Mouse (Mus musculus): ENCODE data around the gene Ift43. TPM values are rescaled to one million over a fixed set of nuclear protein-coding genes. Genes with fewer than 3 reads are reported as not detected.

The Ift43 gene
- polyA plus RNA-seq (2012): 0.21 and 0.68 TPM in 2 replicates

DNA sequence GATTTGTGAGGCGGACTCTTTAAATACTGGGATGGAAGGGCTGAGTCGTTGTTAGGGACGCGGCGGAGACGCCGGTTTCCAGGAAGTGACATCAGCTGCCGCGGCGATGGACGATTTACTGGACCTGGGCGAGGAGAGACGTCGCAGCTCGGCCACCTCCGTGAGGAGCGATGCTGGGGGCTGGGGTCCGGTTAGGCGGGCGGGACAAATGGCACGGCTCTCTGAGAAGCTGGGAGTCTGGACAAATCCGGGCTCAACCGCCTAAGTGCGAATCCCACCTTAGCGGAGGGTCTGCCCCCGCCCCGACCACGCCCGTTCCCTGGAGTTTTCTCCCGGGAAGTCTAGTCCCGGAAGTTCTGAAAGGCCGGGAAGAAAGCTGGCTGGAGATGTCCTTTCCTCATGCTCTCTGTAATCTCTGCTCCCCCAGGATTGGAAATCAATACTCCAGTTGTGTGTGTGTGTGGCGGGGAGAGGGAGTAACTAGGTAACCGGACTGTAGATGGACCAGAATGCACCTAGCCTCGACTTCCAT, at the start of gene Ift43:
TSS of gene Ift43 (plus strand) at position 61 of the 532 bp plus-strand sequence.

DNA sequence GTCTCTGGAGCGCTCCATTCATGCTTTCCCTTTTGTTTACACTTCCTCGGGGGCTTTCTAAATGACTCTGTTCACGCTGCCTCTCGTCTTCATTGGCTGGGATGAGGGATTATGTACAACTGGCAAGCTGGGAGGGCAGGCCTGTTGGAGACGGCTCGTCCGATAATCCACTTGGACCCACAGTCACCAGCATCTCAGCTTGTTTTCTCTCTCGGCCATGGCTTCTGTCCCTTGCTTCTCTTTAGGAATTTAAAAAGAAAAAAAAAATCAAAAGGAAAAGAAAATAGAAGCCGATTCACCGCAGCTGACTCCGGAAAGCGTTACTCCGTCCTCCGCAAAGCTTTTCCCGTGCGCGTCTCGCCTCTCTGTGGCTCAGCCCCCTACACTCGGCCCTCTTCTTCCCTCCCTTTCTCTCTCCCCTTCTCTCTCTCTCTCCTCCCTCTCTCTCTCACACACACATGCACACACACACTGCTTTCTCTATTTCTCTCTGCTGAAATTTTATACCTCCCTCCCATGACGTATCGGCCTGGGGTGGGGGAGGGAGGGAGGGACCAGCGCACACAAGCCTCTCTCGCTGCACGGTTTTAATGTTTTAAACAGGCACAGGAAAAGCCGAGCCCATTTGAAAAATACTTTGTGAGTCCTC, 3.7 kb upstream of the Ift43 start, which contains the start of gene Tgfb3:
TSS of gene Tgfb3 (minus strand) at position 489 of the 649 bp plus-strand sequence.

Other genes with a start within 250 kb of the Ift43 start
- 0.06 and 0.22 TPM in 2 replicates for gene Tgfb3, start 3.5 kb upstream of the Ift43 start, polyA plus RNA-seq (2012)
- 8.0 and 8.9 TPM in 2 replicates for gene Gpatch2l, start 159.3 kb downstream of the Ift43 start, polyA plus RNA-seq (2012)

All from megakaryocyte-erythroid progenitor cell, adult 5 weeks (primary cell).